Mouse (Mus musculus) spleen, adult 18-20 months (tissue): ENCODE data around the gene Rundc3b.

Source experiments
- DNase-seq, 2 experiments: peaks; one replicate each; pipeline ENCODE4 v3.0.0; 2022; ENCODE audit warnings: mixed read lengths in 2 of 2

The Rundc3b gene

GRCm38 (mm10) chr5:8488701-8489297 lies 134.0 kb downstream of the Rundc3b start:
- DNase-seq: no peak

GRCm38 (mm10) chr5:8487989-8488700 lies 134.6 kb downstream of the Rundc3b start:
- no peak for DNase-seq

GRCm38 (mm10) chr5:8456561-8456960 lies 166.2 kb downstream of the Rundc3b start:
- no peak for DNase-seq

GRCm38 (mm10) chr5:8455565-8455964 lies 167.2 kb downstream of the Rundc3b start:
- no peak for DNase-seq
